Mouse (Mus musculus) ES-CJ7 (cell line): ENCODE measurements around the gene Hectd4.

Experiments
- DNase-seq: peaks from one replicate; pipeline ENCODE4 v3.0.0; 2011; ENCODE audit warnings: low read depth, low spot score

The Hectd4 gene

GRCm38 (mm10) chr5:121233726-121234125 lies 13.7 kb downstream of the Hectd4 start:
- DNase-seq, result no peak

GRCm38 (mm10) chr5:121236171-121236570 lies 16.2 kb downstream of the Hectd4 start:
- no peak for DNase-seq

GRCm38 (mm10) chr5:121238208-121238607 lies 18.2 kb downstream of the Hectd4 start:
- no peak for DNase-seq

- no peak for DNase-seq
These were observed 19.8 kb downstream of the Hectd4 start for GRCm38 (mm10) chr5:121239846-121240245.

- DNase-seq, result no peak
These were observed 21.2 kb downstream of the Hectd4 start for GRCm38 (mm10) chr5:121241182-121241581.

- no peak for DNase-seq
These were observed 22.2 kb downstream of the Hectd4 start for GRCm38 (mm10) chr5:121242261-121242660.

- DNase-seq, result no peak
These were observed 22.7 kb downstream of the Hectd4 start for GRCm38 (mm10) chr5:121242701-121243100.

GRCm38 (mm10) chr5:121243676-121244364 lies 23.8 kb downstream of the Hectd4 start:
- DNase-seq, result no peak

- no peak for DNase-seq
These were observed 24.3 kb downstream of the Hectd4 start for GRCm38 (mm10) chr5:121244365-121244731.

- DNase-seq, result no peak
These were observed 25.2 kb downstream of the Hectd4 start for GRCm38 (mm10) chr5:121245201-121245600.

GRCm38 (mm10) chr5:121248766-121249394 lies 28.9 kb downstream of the Hectd4 start:
- no peak for DNase-seq

GRCm38 (mm10) chr5:121249693-121250092 lies 29.7 kb downstream of the Hectd4 start:
- DNase-seq, result no peak

GRCm38 (mm10) chr5:121251813-121252212 lies 31.8 kb downstream of the Hectd4 start:
- no peak for DNase-seq

GRCm38 (mm10) chr5:121253816-121254497 lies 33.9 kb downstream of the Hectd4 start:
- DNase-seq, result no peak

GRCm38 (mm10) chr5:121254977-121255376 lies 35.0 kb downstream of the Hectd4 start:
- no peak for DNase-seq

- DNase-seq, result no peak
These were observed 41.8 kb downstream of the Hectd4 start for GRCm38 (mm10) chr5:121261806-121262205.

- no peak for DNase-seq
These were observed 42.4 kb downstream of the Hectd4 start for GRCm38 (mm10) chr5:121262415-121262814.

- DNase-seq, result no peak
These were observed 44.6 kb downstream of the Hectd4 start for GRCm38 (mm10) chr5:121264593-121264992.

- peak; percentile 25 for DNase-seq
These were observed 46.8 kb downstream of the Hectd4 start for GRCm38 (mm10) chr5:121266741-121267382.

GRCm38 (mm10) chr5:121271046-121271445 lies 51.0 kb downstream of the Hectd4 start:
- peak; percentile 68 for DNase-seq

- DNase-seq, result no peak
These were observed 56.8 kb downstream of the Hectd4 start for GRCm38 (mm10) chr5:121276808-121277207.

- no peak for DNase-seq
These were observed 60.4 kb downstream of the Hectd4 start for GRCm38 (mm10) chr5:121280456-121280855.
